Mouse (Mus musculus) layer of hippocampus, postnatal 36 days (tissue): Measurements from ENCODE around the gene Adora2a. TPM values are rescaled to one million over a fixed set of nuclear protein-coding genes. Genes with fewer than 3 reads are reported as not detected.
A peak's percentile ranks its signal among the peaks of the same experiment; 100 is the strongest.
"Not testable (repeated sequence)": the region's sequence is repeated elsewhere in the genome, so short reads cannot be mapped to it uniquely, and the experiment has no call there.

Experiments
- DNase-seq, 2 experiments: peaks; one replicate each; pipeline ENCODE4 v3.0.0; 2022
- total RNA-seq, 2 experiments: library from RNA; stranded (reverse); gene quantifications; 2 replicates each; pipeline ENCODE4 v1.2.3; 2021

Adora2a gene
- total RNA-seq, 2 experiments from 2014 or later, result 3.1 to 3.2 TPM

DNA sequence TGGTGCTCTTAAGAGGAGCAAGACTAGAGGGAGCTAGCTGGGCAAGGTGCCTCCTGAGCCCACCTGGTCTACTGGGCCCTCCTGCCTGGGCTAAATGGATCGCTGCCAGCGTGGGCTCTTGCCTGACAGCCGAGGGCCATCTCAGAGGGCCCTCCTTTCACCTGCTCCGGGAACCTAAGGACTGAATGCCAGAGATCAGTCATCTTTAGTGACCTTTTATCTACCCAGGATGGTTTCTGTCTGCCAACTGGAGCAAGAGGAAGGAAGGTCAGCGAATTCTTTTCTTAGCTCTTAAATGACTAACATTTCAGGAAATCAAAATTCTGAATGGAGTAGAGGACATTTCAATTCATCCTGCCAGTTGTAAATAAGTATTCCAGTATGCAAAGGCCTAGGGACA is 33.9 kb downstream of the Adora2a start:
- DNase-seq, result no peak

- no peak for DNase-seq
Measured at GRCm38 (mm10) chr10:75352541-75352940, 35.9 kb downstream of the Adora2a start.

DNA sequence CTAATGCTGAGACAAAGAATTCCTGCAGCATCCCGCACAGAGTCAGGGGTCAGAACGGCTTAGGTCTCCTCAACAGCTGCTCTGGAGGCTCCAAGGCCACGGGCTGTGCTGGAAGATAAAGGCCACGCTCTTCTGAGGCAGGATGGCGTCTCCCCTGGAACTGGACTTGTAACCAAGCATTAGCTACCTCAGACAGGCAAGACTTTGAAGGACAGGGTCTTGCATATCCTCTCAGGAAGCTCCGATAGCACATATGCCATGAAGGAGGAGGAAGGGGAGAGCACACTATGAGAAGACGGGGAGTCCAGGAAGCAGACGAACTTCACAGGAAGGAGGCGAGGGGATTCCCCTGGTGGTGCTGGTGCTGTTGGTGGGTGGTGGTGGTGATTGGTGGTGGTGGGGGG is 37.2 kb downstream of the Adora2a start:
- DNase-seq, result not testable (repeated sequence)

- no peak for DNase-seq
Measured at GRCm38 (mm10) chr10:75355341-75355740, 38.7 kb downstream of the Adora2a start.

DNA sequence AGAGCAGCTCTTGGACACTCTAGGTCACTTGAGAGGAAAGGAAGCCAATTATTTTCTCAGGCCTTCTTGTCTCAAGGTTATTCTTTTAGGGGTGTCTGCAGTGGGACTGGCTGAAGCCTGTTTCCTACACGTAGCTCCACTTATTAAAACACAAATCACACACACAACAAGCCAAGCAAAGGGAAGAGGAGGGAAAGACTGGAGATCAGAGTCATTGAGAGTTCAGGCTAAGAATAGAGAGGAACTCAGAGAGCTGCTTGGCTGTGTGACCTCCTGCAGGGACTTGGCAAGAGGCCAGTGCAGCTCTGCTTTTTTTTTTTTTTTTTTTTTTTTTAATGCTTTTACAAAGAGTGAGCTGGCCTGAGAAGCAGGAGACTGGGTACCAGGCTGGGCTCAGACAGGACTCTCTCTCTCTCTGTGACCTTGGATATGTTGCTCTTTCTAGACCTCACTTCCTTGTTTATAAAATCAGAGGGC is 47.6 kb downstream of the Adora2a start:
- peak in 1 of 2 experiments; percentile 1 for DNase-seq

DNA sequence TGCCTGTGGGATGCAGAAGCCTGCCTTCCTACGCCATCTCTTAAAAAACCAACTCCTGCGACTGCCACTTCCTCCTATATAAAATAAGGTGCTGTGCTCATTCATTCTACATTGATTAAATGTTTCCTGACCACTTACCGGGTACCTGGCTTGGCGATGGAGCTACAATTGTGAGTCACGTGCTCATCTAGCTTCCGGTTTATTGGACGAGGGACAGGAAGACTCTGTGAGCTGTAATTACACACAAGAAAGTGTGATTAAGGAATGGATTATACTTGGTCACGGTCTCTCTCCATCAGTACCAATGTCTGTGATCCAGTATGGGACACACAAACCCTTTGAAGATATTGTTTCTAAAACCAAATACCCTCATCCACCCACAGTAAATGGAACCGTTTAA is 48.1 kb downstream of the Adora2a start:
- no peak for DNase-seq

- no peak for DNase-seq
Measured at GRCm38 (mm10) chr10:75365231-75365633, 48.6 kb downstream of the Adora2a start.

- peak; percentile 10 to 14 for DNase-seq
Measured at GRCm38 (mm10) chr10:75373655-75374351, 57.1 kb downstream of the Adora2a start.

DNA sequence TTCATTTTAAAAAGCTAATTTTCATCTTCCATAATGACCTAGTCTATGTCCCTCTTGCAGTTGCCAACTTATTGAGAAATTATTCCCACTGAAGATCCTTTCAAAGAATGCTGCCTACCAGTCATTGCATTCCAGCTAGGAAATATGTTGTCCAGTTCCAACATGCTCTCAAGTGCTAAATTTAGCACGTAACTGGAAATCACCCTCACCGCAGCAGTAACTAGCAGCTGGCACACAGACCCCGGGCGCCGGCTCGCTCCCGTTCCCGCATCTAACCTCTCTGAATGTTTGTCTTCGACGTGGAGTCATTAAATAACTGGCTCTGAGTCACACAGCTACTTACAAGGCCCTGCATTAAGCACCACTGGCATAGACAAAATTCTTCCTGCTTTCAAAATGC is 62.0 kb downstream of the Adora2a start:
- no peak for DNase-seq

Other genes starting within 250 kb of the Adora2a start
- gene Specc1l, start 104.8 kb upstream of the Adora2a start, total RNA-seq, result 10 to 100 TPM; 40.9 to 48.0 TPM
- gene Upb1, start 84.2 kb downstream of the Adora2a start, total RNA-seq, result not detected
- gene Snrpd3, start 200.7 kb downstream of the Adora2a start, total RNA-seq, result 10 to 100 TPM; 73.5 to 83.4 TPM
- 10 to 100 TPM; 14.8 to 16.1 TPM for gene Gucd1, start 201.1 kb downstream of the Adora2a start, total RNA-seq
- 1 to 10 TPM; 9.0 to 9.7 TPM for gene Lrrc75b, start 243.5 kb downstream of the Adora2a start, total RNA-seq
- gene Ggt1, start 244.7 kb downstream of the Adora2a start, total RNA-seq, result 1 to 10 TPM; 2.7 to 3.6 TPM